Mouse (Mus musculus) left cerebral cortex, postnatal 14 days (tissue): ENCODE measurements around the gene Macrod2. TPM values are rescaled to one million over a fixed set of nuclear protein-coding genes. Genes with fewer than 3 reads are reported as not detected.

ENCODE experiments used
- DNase-seq, 2 experiments: peaks; one replicate each; pipeline ENCODE4 v3.0.0; 2021 to 2022; ENCODE audit warnings: low spot score in 2 of 2, mixed read lengths in 1 of 2
- intact Hi-C: fragments of 180-260 bp; cut with DNase I; formaldehyde crosslinking; loops from one replicate; pipeline ENCODE4 v1.15.1; 2025
- total RNA-seq, 2 experiments: library from RNA; stranded (reverse); gene quantifications; 2 replicates each; pipeline ENCODE4 v1.2.3; 2021

The Macrod2 gene
- total RNA-seq, 2 experiments from 2014 or later = 52.7 to 55.7 TPM

DNA sequence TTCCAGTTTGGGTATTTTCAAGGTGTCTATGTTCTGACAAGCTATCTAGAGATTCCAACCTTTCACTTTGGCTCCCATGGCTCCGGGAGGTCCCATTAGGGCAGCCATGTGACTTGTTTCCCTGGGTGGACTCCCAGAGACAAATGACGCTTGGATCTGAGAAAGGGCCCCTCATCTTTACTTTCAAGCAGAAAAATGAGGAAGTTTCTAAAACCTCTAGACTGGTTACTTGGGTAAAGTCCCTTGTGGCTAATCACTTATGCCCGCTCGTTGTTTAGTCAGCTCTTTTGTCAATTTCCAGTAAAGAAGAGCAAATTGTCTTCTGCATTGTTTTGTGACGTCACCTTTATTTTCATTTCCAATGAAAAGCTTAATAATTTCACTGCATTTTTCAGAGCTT, 448.9 kb downstream of the Macrod2 start:
- intact Hi-C loops = no loop called here
- no peak for DNase-seq

DNA sequence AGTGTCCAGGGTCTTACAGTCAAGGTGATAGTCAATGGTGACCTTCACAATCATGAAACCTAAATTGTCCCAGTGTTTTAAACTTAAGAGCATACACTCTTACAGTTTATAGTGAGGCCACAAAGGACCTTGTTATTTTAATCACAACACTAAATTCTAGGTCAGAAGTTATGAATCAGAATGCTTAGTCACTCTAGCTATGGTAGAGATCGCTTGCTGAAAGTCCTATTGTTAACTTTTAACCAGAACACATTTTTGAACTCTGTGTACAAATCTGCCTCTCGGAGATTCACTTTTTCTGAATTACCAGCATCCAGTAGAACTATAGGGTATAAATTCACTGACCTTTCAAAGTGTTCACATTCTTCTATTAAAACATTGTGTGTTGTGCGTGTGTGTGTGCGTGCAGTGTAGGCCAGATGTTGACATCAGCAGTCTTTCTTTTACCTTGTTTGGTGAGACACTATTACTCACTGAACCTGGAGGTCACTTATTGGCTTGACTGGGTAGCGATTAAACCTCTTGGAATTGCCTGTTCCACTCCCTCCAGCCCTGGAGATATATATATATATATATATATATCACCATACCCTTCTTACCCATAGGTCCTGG, 452.8 kb downstream of the Macrod2 start:
- intact Hi-C loops = no loop called here

DNA sequence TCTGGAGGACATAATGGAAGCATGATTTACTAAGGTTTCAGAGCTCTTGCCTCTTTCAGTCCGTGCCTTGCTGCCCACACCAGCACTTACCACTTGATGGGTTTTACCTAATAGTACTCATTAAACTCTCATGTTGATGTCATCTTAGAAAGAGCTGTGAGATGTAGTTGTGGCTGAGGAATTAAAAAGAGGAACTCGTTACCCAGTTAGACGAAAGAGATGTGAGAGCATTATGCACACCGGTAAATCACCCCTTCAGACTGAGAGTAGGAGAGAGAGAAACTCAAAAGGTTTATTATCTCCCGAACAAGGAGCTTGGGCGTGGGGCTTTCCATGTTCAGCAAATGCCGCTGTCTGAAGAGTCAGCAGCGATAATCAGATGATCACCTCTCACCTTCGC, 458.4 kb downstream of the Macrod2 start:
- intact Hi-C loops = no loop called here
- DNase-seq = no peak

More for the DNA sequence above, 452.8 kb downstream of the Macrod2 start:
- DNase-seq = no peak

DNA sequence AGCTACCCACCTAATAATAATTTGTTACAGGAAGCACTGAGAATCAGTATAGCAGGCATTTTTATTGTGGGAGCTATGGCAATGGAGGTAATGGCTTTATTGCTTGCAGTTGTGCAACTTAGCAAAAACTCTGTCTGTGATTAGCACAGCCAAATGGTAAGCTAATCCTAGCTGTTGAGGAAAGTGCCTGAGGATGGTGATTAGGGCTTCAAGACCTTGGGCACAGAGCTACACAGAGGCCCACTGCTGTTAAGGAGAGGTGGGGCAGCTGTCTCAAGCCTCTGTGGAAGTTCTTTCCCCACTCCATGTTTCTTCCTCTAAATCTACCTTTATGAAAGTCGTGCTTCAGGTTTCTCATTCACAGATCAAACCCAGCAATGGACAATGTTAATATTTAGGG, 466.2 kb downstream of the Macrod2 start:
- intact Hi-C loops = no loop called here
- no peak for DNase-seq

DNA sequence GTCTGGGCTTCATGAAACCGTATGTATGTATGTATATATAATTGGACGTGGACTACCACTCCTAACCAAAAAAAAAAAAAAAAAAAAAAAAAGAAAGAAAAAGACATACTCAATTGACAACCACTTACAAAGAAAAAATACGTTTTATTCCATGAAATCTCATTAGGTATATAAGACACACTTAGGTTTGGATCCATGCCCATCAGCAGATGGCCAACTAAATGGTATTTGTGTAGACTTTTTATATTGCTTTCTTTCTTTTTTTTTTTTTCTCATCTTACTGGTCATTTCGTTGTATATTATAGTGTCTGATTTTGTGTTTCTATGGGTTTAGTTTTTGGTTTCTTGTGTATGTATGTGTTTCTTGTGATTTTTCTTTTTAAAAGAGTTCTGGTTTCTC, 467.6 kb downstream of the Macrod2 start:
- no peak for DNase-seq
- intact Hi-C loops = no loop called here

DNA sequence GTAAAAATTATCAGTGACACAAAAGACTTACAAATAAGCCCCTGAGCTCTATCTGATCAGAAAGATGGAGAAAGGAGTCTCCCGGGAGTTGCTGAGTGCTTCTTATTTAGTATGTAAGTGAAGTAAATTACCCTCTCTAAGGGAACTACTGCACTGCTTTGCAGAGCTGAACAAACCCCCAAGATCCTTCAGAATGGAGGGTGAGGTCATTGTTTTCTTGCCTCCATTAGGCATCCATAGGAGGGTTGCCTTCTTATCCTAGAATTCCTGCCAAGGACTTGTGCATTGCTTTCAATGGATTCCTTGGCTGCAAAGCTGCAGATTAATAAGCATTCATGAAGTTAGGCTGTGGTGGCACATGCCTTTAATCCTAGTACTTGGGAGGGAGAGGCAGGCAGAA, 470.5 kb downstream of the Macrod2 start:
- intact Hi-C loops = no loop called here
- no peak for DNase-seq

DNA sequence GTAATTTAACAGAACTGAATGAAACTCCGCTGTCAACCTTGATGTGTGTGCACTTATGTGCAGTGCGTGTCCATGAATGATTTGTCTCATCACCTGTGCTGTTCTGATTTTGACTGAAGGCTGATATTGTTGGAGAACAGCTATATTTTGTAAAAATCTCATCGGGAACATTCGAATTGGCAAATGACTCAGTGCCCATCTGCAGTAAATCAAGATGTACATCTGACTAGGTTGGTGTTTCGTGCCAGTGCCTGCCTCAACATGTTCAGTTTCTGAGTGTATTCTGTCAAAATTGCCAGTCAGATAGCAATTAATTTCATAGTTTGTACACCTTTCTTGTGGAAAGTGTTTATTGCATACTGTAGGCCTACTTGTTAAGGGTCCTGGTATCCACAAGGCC, 472.0 kb downstream of the Macrod2 start:
- intact Hi-C loops = no loop called here
- no peak for DNase-seq

DNA sequence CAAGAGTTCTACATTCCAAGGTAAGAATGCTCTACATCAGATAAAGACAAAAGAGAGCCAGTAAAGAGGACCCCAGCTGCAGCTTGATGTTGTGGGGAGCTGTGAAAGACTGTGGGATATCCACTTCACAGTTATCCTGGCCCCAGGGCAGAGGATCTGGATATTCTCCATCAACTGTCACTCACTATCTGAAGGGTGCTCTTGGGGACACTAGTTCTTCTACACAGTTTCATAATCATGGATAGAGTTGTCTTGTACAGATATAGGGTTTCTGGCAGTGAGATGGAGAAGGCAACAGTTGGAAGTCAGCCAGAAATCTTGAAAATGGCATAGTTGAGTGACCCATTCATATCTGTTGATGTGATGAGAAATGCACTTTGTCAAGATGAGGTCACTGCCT, 490.1 kb downstream of the Macrod2 start:
- intact Hi-C loops = no loop called here
- no peak for DNase-seq

DNA sequence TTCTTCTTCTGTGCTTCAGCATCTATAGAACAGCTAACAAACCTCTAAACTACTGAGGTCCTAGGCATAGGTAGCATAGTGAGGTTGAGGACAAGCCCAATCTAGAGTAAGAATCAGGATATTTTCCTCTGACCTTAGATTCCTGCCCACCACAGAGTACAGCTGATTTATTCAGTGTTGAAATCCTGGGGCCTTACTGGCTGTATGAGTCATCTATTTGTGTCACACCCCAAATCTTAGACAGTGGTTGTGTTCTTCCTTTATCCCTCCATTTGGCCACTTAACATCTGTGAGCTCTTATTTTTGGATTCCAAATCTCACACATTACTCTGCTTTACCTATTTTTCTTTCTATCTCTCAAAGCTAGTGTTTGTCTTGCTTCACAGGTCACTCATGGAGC, 495.6 kb downstream of the Macrod2 start:
- DNase-seq = no peak
- intact Hi-C loops = no loop called here

DNA sequence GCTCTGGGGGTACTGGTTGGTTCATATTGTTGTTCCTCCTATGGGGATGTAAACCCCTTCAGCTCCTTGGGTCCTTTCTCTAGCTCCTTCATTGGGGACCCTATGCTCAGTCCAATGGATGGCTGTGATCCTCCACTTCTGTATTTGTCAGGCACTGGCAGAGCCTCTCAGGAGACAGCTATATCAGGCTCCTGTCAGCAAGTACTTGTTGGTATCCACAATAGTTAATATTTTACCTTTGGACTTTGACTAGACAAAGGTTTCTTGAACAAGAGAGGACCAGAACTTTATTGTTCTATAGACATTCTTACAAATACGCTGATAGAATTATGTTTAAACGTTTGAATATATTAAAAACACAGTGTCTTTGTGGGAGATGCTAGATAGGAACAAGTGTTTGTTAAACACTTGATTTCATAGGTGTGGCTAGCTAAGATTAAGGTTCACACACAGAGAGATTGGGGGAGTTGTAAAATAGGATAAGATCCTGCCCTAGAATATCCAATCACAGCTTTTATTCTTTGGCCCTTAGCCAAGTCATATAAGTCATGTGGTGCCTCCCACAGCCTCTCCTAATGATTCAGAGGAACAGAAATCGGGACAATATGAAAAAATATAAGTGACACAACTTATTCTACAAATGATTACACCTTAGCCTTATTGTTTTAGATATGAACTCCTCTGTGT, 501.4 kb downstream of the Macrod2 start:
- no peak for DNase-seq
- intact Hi-C loops = no loop called here

DNA sequence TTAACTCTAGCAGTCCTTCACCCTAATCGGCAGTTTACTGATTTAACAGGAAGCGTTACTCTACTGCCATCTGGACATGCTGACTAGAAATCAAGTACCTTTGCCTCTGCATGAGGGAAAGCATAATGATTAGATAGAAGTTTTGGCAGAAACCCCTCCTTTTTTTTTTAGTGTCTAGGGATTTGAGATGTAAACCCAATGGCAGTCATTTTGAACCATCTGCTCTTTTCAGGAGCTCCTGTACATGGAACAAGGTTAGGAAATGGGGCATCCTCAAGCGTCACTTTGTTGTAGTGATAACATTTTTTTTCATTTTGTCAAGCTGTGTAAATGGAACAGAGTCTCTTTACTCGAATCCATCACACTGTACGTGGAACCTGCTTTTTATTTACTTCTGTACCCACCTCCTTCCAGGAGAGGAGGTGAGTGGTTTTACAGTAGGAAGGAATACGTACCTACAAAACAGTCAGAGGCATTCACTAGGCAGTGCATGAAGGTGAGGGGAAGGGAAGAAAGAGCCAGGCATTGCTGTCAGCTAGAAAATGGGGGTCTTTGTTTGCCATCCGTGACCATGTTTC, 503.4 kb downstream of the Macrod2 start:
- DNase-seq = no peak
- intact Hi-C loops = no loop called here

DNA sequence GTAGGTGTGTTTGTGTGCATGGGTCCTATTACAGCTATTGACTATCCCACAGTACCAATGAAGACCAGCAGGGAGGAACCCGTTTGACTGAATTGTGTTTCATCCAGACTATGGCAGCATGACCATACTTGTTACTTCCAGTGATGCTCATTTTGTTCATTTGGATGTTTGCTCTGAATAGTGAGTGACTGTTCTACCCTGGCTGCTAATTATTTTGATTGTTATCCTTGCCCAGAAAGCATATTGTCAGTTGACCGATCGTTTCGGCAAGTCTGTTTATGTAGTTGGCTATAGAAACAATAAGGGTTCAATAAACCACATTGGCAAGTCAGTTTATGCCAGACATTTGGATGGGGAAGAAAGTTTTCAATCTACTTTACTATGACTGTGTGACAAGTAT, 510.2 kb downstream of the Macrod2 start:
- no peak for DNase-seq
- intact Hi-C loops = no loop called here

DNA sequence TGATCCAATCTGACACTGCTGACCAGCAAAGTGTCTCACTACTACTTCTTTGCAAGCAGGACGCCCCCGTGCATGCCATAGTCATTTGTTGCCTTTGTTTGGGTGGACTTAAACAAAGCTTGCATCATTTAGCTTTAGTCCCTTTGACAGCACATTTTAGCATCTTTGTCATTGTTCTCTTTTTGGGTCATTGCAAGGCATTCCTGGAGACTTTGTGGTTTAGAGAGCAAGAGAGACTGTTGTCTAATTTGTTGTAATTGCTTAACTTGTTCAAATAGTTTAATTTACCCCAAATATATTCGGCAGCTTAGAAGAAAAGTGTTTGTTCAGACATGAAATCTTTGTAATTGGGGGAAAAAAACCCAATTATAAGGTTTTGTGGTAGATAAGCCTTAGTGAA, 511.0 kb downstream of the Macrod2 start:
- intact Hi-C loops = no loop called here
- DNase-seq = no peak

DNA sequence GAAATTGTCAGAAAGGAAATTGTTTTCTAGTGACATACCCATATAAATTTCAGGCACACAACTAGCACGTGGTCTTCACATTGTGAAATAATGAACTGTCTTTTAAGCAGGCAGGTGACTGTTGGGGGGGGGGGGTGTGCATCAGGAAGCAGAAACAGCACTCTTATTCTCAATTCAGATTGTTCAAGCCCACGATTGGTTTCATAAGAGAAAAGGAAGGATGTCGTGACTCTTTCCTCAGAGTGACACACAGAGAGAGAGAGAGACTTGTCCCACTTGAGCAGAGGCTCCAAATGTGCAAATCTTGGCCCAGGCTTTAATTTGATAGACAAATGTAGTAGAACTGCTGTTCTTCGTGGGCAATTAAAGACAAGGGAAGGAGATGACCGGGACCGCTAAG, 516.4 kb downstream of the Macrod2 start:
- no peak for DNase-seq
- intact Hi-C loops = no loop called here

DNA sequence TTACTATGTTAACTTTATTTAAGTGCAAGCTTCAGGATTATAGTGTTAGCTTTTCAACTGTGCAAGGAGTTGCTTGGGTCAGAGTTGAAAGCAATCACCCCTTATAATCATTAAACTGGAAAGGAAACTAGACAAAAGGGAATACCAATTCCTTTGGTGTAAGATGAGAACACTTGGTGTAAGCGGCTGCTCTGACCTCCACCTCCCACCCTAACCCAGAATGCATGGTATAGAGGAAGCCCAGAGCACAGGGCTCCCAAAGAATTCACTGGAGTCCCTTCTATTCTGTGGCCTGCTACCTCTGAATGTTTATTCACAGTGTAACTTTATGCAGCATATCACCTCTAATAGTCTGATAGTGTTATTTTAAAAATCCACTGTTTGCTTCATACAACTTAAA, 517.1 kb downstream of the Macrod2 start:
- no peak for DNase-seq
- intact Hi-C loops = no loop called here

DNA sequence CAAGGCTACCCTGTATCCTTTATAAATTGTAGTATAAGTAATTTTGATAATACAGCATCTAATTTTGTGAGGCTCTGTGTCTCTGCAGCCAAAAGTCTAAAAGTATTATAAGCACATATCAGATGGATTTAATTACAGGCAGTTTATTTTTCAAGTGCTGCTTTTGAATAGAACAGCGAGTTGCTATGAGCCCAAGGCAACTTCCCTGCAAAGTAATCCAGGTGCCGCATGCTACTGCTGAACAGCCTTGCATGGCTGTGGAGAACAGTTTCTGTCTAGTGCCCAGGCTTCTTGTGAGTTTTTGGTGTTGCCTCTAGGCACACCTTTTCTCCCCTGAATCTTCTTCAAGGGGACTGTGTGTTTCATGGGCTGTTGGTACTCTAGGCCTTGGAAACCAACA, 517.8 kb downstream of the Macrod2 start:
- DNase-seq = no peak
- intact Hi-C loops = no loop called here

DNA sequence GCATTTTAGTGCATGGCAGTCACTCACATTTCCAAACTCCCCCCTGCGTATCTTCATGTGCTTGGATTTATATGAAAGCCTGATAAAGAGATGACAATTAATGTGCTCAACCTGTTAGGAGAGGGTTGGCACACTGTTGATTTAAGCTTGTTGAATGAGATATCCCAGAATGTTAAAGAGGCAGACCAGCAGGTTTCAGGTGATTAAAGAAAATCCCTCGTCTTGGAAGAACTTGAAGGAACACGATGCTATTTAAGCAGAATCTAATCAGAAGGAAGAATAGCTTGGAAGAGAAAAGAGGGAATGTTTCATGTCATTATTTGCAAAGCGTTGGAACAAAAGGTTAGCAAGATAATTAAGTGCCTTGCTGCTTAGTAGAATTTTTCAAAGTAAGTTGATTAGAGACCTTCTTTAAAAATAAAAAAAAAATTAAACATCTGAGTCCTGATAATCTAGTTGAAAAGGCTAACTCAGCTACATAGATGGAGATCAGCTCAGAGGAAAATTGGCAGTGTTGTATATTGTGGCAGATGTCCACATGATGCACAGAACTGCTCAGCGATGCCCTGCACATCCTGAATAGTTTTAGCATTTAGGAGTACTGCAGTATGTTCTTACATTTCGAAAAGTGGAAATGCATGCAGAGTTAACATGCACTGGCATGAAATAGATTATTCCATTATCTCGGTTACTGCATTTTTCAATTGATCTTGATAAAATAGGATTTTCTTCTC, 518.7 kb downstream of the Macrod2 start:
- DNase-seq = no peak
- intact Hi-C loops = no loop called here

DNA sequence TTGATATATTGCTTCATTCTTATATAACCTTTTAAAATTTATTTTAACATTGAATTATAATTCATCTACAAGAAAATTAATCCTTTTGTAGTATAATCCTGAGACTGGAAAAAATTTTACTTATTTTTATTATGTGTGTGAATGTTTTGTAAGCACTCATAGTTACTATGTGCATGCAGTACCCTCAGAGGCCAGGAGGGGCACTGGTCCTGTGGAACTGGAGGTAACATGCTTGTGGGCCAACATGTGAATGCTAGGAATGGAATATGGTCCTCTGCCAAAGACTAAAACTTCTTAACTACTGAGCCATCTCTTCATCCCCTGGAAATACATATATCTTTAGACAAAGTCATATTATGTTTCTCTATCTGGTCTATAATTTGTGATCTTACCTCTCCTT, 531.8 kb downstream of the Macrod2 start:
- intact Hi-C loops = no loop called here
- DNase-seq = no peak

DNA sequence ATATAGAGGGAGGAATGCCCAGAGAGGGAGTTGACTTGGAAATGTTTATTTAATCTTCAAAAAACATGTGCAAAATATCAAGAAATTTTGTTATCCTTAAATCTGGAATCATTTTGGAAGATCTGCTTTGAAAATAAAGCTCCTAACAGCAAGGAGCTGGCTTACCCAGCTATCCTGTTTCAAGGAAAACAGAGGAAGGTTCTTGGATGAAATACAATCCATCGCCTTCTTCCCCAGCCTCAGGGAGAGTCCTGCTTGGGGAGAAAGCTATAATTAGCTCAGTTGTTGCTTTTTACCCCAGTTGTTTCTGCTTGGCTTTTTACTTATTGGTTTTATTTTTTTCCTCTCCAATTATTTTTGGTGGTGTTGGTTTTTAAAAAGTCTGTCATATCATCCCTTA, 539.4 kb downstream of the Macrod2 start:
- intact Hi-C loops = no loop called here
- DNase-seq = no peak

DNA sequence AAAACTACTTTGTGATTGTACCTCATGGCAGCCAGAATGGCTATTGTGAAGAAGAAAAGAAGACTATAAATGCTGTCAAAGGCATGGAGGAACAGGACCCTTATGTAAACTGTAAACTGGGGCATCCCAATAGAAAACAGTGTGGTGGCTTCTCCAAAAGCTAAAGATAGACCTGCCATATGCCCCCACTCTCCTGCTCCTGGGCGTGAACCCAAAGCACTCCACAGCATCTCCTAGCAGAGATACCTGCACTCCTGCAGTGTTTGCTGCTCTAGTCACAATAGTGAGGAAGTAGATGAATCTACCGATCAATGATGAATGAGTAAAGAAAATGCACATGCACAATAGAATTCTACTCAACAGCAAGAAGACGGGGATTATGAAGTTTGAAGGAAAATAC, 554.4 kb downstream of the Macrod2 start:
- no peak for DNase-seq
- intact Hi-C loops = no loop called here

DNA sequence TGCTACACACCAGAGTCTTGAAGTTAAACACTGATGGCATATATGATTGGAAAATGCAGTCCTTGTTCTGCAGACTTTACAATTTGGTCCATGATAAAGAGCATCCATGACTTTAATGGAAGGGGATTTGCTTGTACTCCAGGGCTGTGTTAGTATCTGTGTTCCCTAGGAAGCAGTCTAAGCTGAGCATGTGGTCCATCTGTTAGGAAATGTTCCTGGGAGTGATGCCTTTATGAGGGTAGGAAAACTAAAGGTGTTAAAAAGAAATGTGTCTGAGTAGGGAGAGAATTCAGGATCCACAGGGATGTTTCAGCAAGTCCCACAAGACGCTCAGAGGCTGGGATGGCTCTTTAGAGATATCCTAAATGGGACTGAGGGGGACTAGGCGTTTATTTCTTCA, 564.1 kb downstream of the Macrod2 start:
- DNase-seq = peak in 1 of 2 experiments; percentile 30
- intact Hi-C loops = no loop called here
